Mouse (Mus musculus) erythroblast, embryonic 14.5 days (primary cell): ENCODE measurements at regions not wholly inside any gene's neighbourhood (a gene's known extent, or its start where the extent isn't known, plus 50 kb on each side); places are given as distances from the start of the nearest gene placed in this dataset.

ENCODE experiments used
- GATA1 ChIP-seq: IDR thresholded peaks from 2 replicates; pipeline ENCODE4 v1.6.1; 2012; ENCODE audit warnings: low read length, inconsistent platforms, mixed read lengths
- TAL1 ChIP-seq: IDR thresholded peaks from 3 replicates; pipeline ENCODE4 v1.6.1; 2012; ENCODE audit warnings: low read length, inconsistent platforms, mixed read lengths

DNA sequence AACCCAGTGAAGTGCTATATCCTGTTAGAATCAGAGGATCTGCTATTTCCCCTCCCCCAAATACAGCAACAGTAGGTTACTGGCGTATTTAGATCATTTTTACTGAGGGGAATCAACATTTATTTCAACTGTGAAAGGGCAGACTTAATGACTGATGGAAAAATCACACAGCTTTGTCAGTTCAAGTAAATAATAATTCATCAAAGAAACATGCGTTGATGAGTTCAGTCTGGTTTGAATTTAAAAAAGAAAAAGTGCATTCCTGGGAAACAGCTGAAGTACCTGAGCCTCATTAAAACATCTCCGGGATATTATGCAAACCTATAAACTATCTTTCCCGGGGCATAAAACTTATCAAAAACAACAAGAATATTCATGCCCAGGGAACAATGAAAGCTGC is 497.7 kb upstream of the Marcks start:
- TF ChIP-seq TAL1 (no peak), GATA1 (no peak)
